Mouse (Mus musculus): ENCODE data around the gene Elane. TPM values are rescaled to one million over a fixed set of nuclear protein-coding genes. Genes with fewer than 3 reads are reported as not detected.

The Elane gene
- polyA plus RNA-seq, 1 experiment from 2014 or later, result 0.29 TPM

- no peak for ATAC-seq (ENCODE audit: low FRiP score, low read depth)
- no peak overlapping the region for H3K9ac ChIP-seq
- H3K4me3 ChIP-seq, result no peak overlapping the region
- H3K9me3 ChIP-seq, result no peaks in the 10 kb centered on the region
- H3K4me2 ChIP-seq (replicated peaks), result no peak overlapping the region
- H3K27me3 ChIP-seq, result no peaks in the 10 kb centered on the region
- WGBS, result 88% methylated on average over 16 of the region's 16 CpGs
- H3K27ac ChIP-seq, result no peak overlapping the region
- peaks cover 54% of the 10 kb centered on the region for H3K36me3 ChIP-seq
- H3K4me1 ChIP-seq, result peaks cover 72% of the 10 kb centered on the region
These were observed 44.8 kb downstream of the Elane start for GRCm38 (mm10) chr10:79930826-79931186.

- Histone ChIP-seq H3K4me1 (peaks cover 73% of the 10 kb centered on the region), H3K36me3 (peaks cover 56% of the 10 kb centered on the region)
- WGBS, result 70% methylated on average over 9 of the region's 9 CpGs
These were observed 45.8 kb downstream of the Elane start for GRCm38 (mm10) chr10:79931797-79932196.

GRCm38 (mm10) chr10:79932736-79933135 lies 46.7 kb downstream of the Elane start:
- WGBS, result 8% methylated on average over 8 of the region's 8 CpGs
- H3K4me2 ChIP-seq (replicated peaks), result peak overlapping the region; percentile 27
- no peaks in the 10 kb centered on the region for H3K9me3 ChIP-seq
- peaks cover 63% of the 10 kb centered on the region for H3K36me3 ChIP-seq
- peak overlapping the region; percentile 63 for H3K9ac ChIP-seq
- peaks cover 79% of the 10 kb centered on the region for H3K4me1 ChIP-seq
- peak; percentile 17; the same call in 1 of the 2 replicates for ATAC-seq (ENCODE audit: low FRiP score, low read depth)
- H3K27ac ChIP-seq, result peak overlapping the region; percentile 67; the same call in 1 of the 2 replicates
- no peaks in the 10 kb centered on the region for H3K27me3 ChIP-seq
- H3K4me3 ChIP-seq, result 0 out of 2 replicates have a peak overlapping the region, but pooled peaks have one; percentile 6

More at GRCm38 (mm10) chr10:79931797-79932196, 45.8 kb downstream of the Elane start:
- H3K27ac ChIP-seq, result peak overlapping the region; percentile 35; the same call in 1 of the 2 replicates
- no peak overlapping the region for H3K4me2 ChIP-seq (replicated peaks)
- H3K9ac ChIP-seq, result peak overlapping the region; percentile 35; the same call in 1 of the 2 replicates
- no peak overlapping the region for H3K4me3 ChIP-seq
- H3K9me3 ChIP-seq, result no peaks in the 10 kb centered on the region
- ATAC-seq (ENCODE audit: low FRiP score, low read depth), result no peak
- H3K27me3 ChIP-seq, result no peaks in the 10 kb centered on the region

- Histone ChIP-seq H3K4me1 (peaks cover 79% of the 10 kb centered on the region), H3K4me2 (replicated peaks) (peak overlapping the region; percentile 27), H3K27ac (peak overlapping the region; percentile 67; the same call in 1 of the 2 replicates), H3K36me3 (peaks cover 67% of the 10 kb centered on the region), H3K9ac (no peak overlapping the region; the same call in 1 of the 2 replicates), H3K9me3 (no peaks in the 10 kb centered on the region), H3K27me3 (no peaks in the 10 kb centered on the region), H3K4me3 (0 out of 2 replicates have a peak overlapping the region, but pooled peaks have one; percentile 6)
- WGBS, result 51% methylated on average over 9 of the region's 9 CpGs
- ATAC-seq (ENCODE audit: low FRiP score, low read depth), result no peak
These were observed 47.2 kb downstream of the Elane start for GRCm38 (mm10) chr10:79933145-79933679.

- ATAC-seq (ENCODE audit: low FRiP score, low read depth), result no peak
- 67% methylated on average over 6 of the region's 6 CpGs for WGBS
- Histone ChIP-seq H3K27ac (no peak overlapping the region), H3K4me1 (peaks cover 77% of the 10 kb centered on the region), H3K36me3 (peaks cover 72% of the 10 kb centered on the region), H3K9me3 (no peaks in the 10 kb centered on the region), H3K9ac (no peak overlapping the region), H3K27me3 (no peaks in the 10 kb centered on the region), H3K4me2 (replicated peaks) (no peak overlapping the region), H3K4me3 (no peak overlapping the region)
These were observed 47.8 kb downstream of the Elane start for GRCm38 (mm10) chr10:79933861-79934260.

- Histone ChIP-seq H3K9me3 (no peaks in the 10 kb centered on the region), H3K27ac (no peak overlapping the region), H3K27me3 (no peaks in the 10 kb centered on the region), H3K9ac (no peak overlapping the region), H3K4me2 (replicated peaks) (no peak overlapping the region), H3K4me1 (peaks cover 73% of the 10 kb centered on the region), H3K36me3 (peaks cover 74% of the 10 kb centered on the region), H3K4me3 (no peak overlapping the region)
- no peak; the same call in 1 of the 2 replicates for ATAC-seq (ENCODE audit: low FRiP score, low read depth)
- 74% methylated on average over 13 of the region's 13 CpGs for WGBS
These were observed 48.2 kb downstream of the Elane start for GRCm38 (mm10) chr10:79934272-79934721.

- no peak overlapping the region for H3K4me3 ChIP-seq
- no peak overlapping the region for H3K9ac ChIP-seq
- WGBS, result 86% methylated on average over 16 of the region's 16 CpGs
- peaks cover 66% of the 10 kb centered on the region for H3K4me1 ChIP-seq
- ATAC-seq (ENCODE audit: low FRiP score, low read depth), result no peak
- peaks cover 79% of the 10 kb centered on the region for H3K36me3 ChIP-seq
- H3K4me2 ChIP-seq (replicated peaks), result no peak overlapping the region
- H3K27me3 ChIP-seq, result no peaks in the 10 kb centered on the region
- no peaks in the 10 kb centered on the region for H3K9me3 ChIP-seq
- no peak overlapping the region for H3K27ac ChIP-seq
These were observed 48.9 kb downstream of the Elane start for GRCm38 (mm10) chr10:79934794-79935569.

GRCm38 (mm10) chr10:79936284-79936910 lies 50.4 kb downstream of the Elane start:
- H3K27me3 ChIP-seq, result no peaks in the 10 kb centered on the region
- 58% methylated on average over 10 of the region's 10 CpGs for WGBS

GRCm38 (mm10) chr10:79936911-79937441 lies 50.9 kb downstream of the Elane start:
- Histone ChIP-seq H3K36me3 (peaks cover 81% of the 10 kb centered on the region), H3K4me2 (replicated peaks) (peak overlapping the region; percentile 7; the same call in 1 of the 2 replicates), H3K9me3 (no peaks in the 10 kb centered on the region), H3K9ac (peak overlapping the region; percentile 4; the same call in 1 of the 2 replicates), H3K4me3 (no peak overlapping the region), H3K27ac (peak overlapping the region; percentile 72; the same call in 1 of the 2 replicates), H3K4me1 (peaks cover 47% of the 10 kb centered on the region), H3K27me3 (no peaks in the 10 kb centered on the region)
- ATAC-seq (ENCODE audit: low FRiP score, low read depth), result no peak
- WGBS, result 66% methylated on average over 27 of the region's 27 CpGs

More at GRCm38 (mm10) chr10:79936284-79936910, 50.4 kb downstream of the Elane start:
- ATAC-seq (ENCODE audit: low FRiP score, low read depth), result no peak
- Histone ChIP-seq H3K36me3 (peaks cover 81% of the 10 kb centered on the region), H3K9me3 (no peaks in the 10 kb centered on the region), H3K4me1 (peaks cover 52% of the 10 kb centered on the region), H3K4me2 (replicated peaks) (peak overlapping the region; percentile 7; the same call in 1 of the 2 replicates), H3K27ac (peak overlapping the region; percentile 72; the same call in 1 of the 2 replicates), H3K4me3 (no peak overlapping the region), H3K9ac (0 out of 2 replicates have a peak overlapping the region, but pooled peaks have one; percentile 4)
